11 mouse cellular contexts compared by ENCODE assay signal in the genomic region with DNA sequence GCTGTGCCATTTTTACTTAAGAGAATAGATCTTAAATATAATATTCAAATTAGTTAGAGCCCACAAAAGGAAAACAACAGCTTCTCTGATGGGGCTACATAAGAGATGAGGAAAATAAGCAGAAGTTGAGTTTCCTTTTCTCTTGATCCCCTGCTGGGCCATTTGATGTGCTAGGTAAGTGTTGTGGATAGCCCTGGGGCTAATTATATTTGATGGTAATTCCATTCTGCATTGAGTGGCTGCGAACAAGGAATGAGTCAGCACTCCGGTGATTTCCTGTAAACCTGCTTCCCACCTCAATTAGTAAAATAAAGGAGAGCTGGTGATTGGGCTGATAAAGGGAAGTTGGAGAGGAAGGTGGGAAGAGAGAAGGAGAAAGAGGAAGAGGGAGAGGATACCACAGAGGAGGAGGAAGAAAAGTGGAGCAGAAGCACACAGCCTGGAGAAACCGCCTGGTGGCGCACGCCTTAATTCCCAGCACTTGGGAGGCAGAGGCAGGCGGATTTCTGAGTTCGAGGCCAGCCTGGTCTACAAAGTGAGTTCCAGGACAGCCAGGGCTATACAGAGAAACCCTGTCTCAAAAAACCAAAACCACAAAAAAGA.
"Had no signal": no experiment of that assay in that cellular context is flagged by ENCODE, and none has a peak within 500 bp of the region (broad histone marks: within the 10 kb centered on the region; RNA-seq: fewer than 3 reads in every experiment).

No protein-coding gene starts in this region.

- H3K4me1 ChIP-seq: limb, embryonic 12.5 days; midbrain, embryonic 10.5 days; midbrain, embryonic 15.5 days; neural tube, embryonic 13.5 days had no signal

- H3K27me3 ChIP-seq: limb, embryonic 12.5 days; midbrain, embryonic 15.5 days; neural tube, embryonic 13.5 days had no signal

- H3K9ac ChIP-seq: limb, embryonic 12.5 days; liver, embryonic 14.5 days; midbrain, embryonic 15.5 days; neural tube, embryonic 13.5 days had no signal

- H3K27ac ChIP-seq: limb, embryonic 12.5 days; liver, embryonic 14.5 days; midbrain, embryonic 10.5 days; midbrain, embryonic 15.5 days; neural tube, embryonic 13.5 days had no signal

- ATAC-seq: midbrain, embryonic 15.5 days had no signal

- H3K9me3 ChIP-seq: limb, embryonic 12.5 days; midbrain, embryonic 10.5 days; midbrain, embryonic 15.5 days; neural tube, embryonic 13.5 days had no signal

- DNase-seq: kidney, postnatal 25 days; liver; lung, adult 18-20 months; lung, postnatal 36 days; right cerebral cortex, postnatal 14 days; thymus, postnatal 4 days had no signal

- H3K36me3 ChIP-seq: midbrain, embryonic 10.5 days; midbrain, embryonic 15.5 days; neural tube, embryonic 13.5 days had no signal

- H3K4me3 ChIP-seq: limb, embryonic 12.5 days; midbrain, embryonic 10.5 days; midbrain, embryonic 15.5 days; neural tube, embryonic 13.5 days had no signal
